Mouse (Mus musculus) stomach, postnatal 0 days (tissue): Measurements from ENCODE around the gene Pcmt1. TPM values are rescaled to one million over a fixed set of nuclear protein-coding genes. Genes with fewer than 3 reads are reported as not detected.

Experiments
- ATAC-seq: fragments of 200-750 bp; cut with Nextera tagmentation; 2 replicates; pipeline ENCODE4 v1.8.0; 2017; ENCODE audit not compliant: low FRiP score, low TSS enrichment
- DNase-seq: peaks from one replicate; pipeline ENCODE4 v3.0.0-alpha.2; 2016; ENCODE audit warnings: low spot score
- H3K27ac ChIP-seq: fragments of 300-500 bp; sonication (generic); replicated peaks from 2 replicates; pipeline ENCODE4 v1.5.1; 2014; ENCODE audit warnings: mild to moderate bottlenecking, control low read depth
- H3K27me3 ChIP-seq: fragments of 300-500 bp; sonication (generic); 2 replicates; pipeline ENCODE4 v1.6.1; 2014; ENCODE audit warnings: low read length; ENCODE audit not compliant: control insufficient read depth, insufficient read depth
- H3K36me3 ChIP-seq: fragments of 300-500 bp; sonication (generic); 2 replicates; pipeline ENCODE4 v1.6.1; 2014; ENCODE audit warnings: low read length, mixed read lengths; ENCODE audit not compliant: control insufficient read depth, insufficient read depth
- H3K4me1 ChIP-seq: fragments of 300-500 bp; sonication (generic); replicated peaks from 2 replicates; pipeline ENCODE4 v1.6.1; 2014; ENCODE audit warnings: antibody characterized with exemption; ENCODE audit not compliant: control insufficient read depth, insufficient read depth
- H3K4me2 ChIP-seq: fragments of 300-500 bp; sonication (generic); replicated peaks from 2 replicates; pipeline ENCODE4 v1.6.1; 2014; ENCODE audit warnings: low read depth, mild to moderate bottlenecking, control low read depth, moderate library complexity
- H3K4me3 ChIP-seq: fragments of 300-500 bp; sonication (generic); 2 replicates; pipeline ENCODE4 v1.5.1; 2014; ENCODE audit warnings: low read depth, low read length, control low read depth
- H3K9ac ChIP-seq: fragments of 300-500 bp; sonication (generic); 2 replicates; pipeline ENCODE4 v1.6.1; 2014; ENCODE audit warnings: mild to moderate bottlenecking, low read length, control low read depth, mixed read lengths
- H3K9me3 ChIP-seq: fragments of 300-500 bp; sonication (generic); 2 replicates; pipeline ENCODE4 v1.6.1; 2016; ENCODE audit warnings: low read length; ENCODE audit not compliant: control insufficient read depth
- CTCF ChIP-seq: IDR thresholded peaks from 2 replicates; pipeline ENCODE4 v1.5.1; 2016; ENCODE audit warnings: antibody characterized with exemption, low read depth, mild to moderate bottlenecking, moderate library complexity
- EP300 ChIP-seq: optimal IDR thresholded peaks from 2 replicates; pipeline ENCODE3; 2016; ENCODE audit warnings: antibody characterized with exemption
- WGBS: fragments of 180-500 bp; shearing (Covaris S2); extraction: QIAGEN DNeasy Blood & Tissue Kit; methylation state at CpG from one replicate; pipeline ENCODE4 v1.1.7; 2014; 5-methylcytosine and 5-hydroxymethylcytosine counted together
- polyA plus RNA-seq: library from polyadenylated mRNA; unstranded; fragments of >200 nt; fragmentation: Nextera tagmentation; extraction: Ambion mirVana; gene quantifications from 2 replicates; pipeline ENCODE4 v1.2.1, GENCODE M21; 2015

Gene Pcmt1
- polyA plus RNA-seq, 1 experiment from 2014 or later, result 65.7 TPM

- H3K4me1 ChIP-seq, result no peaks in the 10 kb centered on the region
- H3K9me3 ChIP-seq, result no peaks in the 10 kb centered on the region
- H3K36me3 ChIP-seq, result peaks cover 6% of the 10 kb centered on the region; the same call in 1 of the 2 replicates
- no peak overlapping the region for H3K4me3 ChIP-seq
- TF ChIP-seq CTCF, result no peak
- no peak for TF ChIP-seq EP300
- H3K27ac ChIP-seq, result no peak overlapping the region
- ATAC-seq, result no peak
- H3K27me3 ChIP-seq, result no peaks in the 10 kb centered on the region
- H3K9ac ChIP-seq, result no peak overlapping the region
- no peak for DNase-seq
- H3K4me2 ChIP-seq, result no peak overlapping the region
- 95% methylated on average over 12 of the region's 12 CpGs for WGBS
These were observed 40.6 kb downstream of the Pcmt1 start for GRCm38 (mm10) chr10:7640366-7640765.

DNA sequence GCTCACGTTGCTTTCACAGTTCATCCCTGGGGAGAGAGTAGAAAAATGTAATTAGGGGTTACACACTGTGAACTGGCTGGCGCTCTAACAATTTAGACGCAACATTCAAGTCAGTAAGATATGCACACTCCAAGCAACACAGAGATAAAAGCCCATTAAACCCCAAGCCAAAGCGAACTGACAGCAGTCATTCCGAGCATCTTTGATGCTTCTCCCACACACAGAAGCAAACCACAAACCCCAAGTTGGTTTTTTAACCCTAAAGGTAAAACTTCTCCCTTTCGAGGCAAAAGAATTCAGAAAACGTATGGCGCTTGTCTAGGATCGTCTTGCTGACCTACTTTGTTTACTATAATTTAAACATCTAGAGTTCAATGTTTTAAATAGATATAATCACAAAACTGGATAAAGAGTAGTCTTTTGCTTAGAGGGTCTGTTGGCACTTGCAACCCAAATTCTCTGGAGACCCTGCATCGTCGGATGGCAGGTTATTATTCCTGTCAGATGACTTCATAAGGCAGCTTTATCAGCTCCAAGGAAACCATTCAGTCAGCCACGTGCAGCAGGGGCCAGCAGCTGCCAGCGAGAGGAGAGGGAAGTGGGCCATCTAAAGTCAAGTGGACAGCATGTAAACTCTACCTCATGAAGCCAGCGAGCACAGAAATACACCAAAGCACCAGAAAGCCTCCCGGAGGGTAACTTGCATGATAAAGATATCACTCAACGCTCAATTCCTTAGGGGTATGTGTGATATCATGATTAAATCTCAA, 49.8 kb downstream of the Pcmt1 start:
- H3K27ac ChIP-seq, result no peak overlapping the region
- H3K9me3 ChIP-seq, result no peaks in the 10 kb centered on the region
- ATAC-seq (no peak), DNase-seq (no peak)
- no peaks in the 10 kb centered on the region for H3K27me3 ChIP-seq
- no peak overlapping the region for H3K9ac ChIP-seq
- 63% methylated on average over 16 of the region's 16 CpGs for WGBS
- H3K4me1 ChIP-seq, result no peaks in the 10 kb centered on the region
- no peak overlapping the region for H3K4me3 ChIP-seq
- TF ChIP-seq CTCF, result no peak
- TF ChIP-seq EP300, result no peak
- H3K36me3 ChIP-seq, result peaks cover 5% of the 10 kb centered on the region; the same call in 1 of the 2 replicates
- H3K4me2 ChIP-seq, result no peak overlapping the region

- ATAC-seq (no peak), DNase-seq (no peak)
- WGBS, result 86% methylated on average over 5 of the region's 5 CpGs
- Histone ChIP-seq H3K9ac (no peak overlapping the region), H3K27ac (no peak overlapping the region), H3K4me2 (no peak overlapping the region), H3K27me3 (no peaks in the 10 kb centered on the region), H3K9me3 (no peaks in the 10 kb centered on the region), H3K36me3 (peaks cover 5% of the 10 kb centered on the region; the same call in 1 of the 2 replicates), H3K4me3 (no peak overlapping the region), H3K4me1 (no peaks in the 10 kb centered on the region)
- no peak for TF ChIP-seq CTCF
- TF ChIP-seq EP300, result no peak
These were observed 50.6 kb downstream of the Pcmt1 start for GRCm38 (mm10) chr10:7630286-7630685.

GRCm38 (mm10) chr10:7629092-7629491, 51.8 kb downstream of the Pcmt1 start:
- 91% methylated on average over 4 of the region's 4 CpGs for WGBS
- Histone ChIP-seq H3K4me1 (no peaks in the 10 kb centered on the region), H3K27ac (no peak overlapping the region), H3K27me3 (no peaks in the 10 kb centered on the region), H3K9me3 (no peaks in the 10 kb centered on the region), H3K9ac (no peak overlapping the region), H3K36me3 (peaks cover 5% of the 10 kb centered on the region; the same call in 1 of the 2 replicates), H3K4me3 (no peak overlapping the region), H3K4me2 (no peak overlapping the region)
- no peak for TF ChIP-seq CTCF
- TF ChIP-seq EP300, result no peak
- DNase-seq, result no peak
- ATAC-seq, result no peak

GRCm38 (mm10) chr10:7623861-7624518, 56.9 kb downstream of the Pcmt1 start:
- 90% methylated on average over 3 of the region's 3 CpGs for WGBS
- Histone ChIP-seq H3K27me3 (no peaks in the 10 kb centered on the region), H3K9ac (no peak overlapping the region), H3K4me2 (no peak overlapping the region), H3K4me3 (no peak overlapping the region), H3K9me3 (no peaks in the 10 kb centered on the region), H3K27ac (no peak overlapping the region), H3K36me3 (peaks cover under 1% of the 10 kb centered on the region; the same call in 1 of the 2 replicates), H3K4me1 (no peaks in the 10 kb centered on the region)
- TF ChIP-seq CTCF (no peak), EP300 (no peak)
- DNase-seq (no peak), ATAC-seq (no peak)

DNA sequence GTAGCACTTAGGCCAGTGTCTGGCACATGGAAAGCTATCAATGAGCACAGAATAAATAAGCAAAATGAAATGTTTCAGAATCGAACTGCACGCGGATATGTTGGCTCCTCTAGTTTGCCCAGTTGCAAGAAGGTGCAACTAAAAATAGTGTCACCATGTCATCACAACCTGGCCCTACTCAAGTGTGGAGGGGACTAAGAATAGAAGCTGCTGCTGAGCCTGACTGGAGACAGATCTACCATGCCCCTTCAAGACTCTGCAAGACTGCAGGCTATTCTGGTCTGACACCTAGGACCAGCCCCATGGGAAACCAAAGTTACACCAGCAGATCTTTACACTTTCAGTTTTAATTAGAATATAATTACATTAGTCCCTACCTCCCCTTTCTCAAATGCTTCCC, 58.6 kb downstream of the Pcmt1 start:
- H3K27me3 ChIP-seq, result no peaks in the 10 kb centered on the region
- WGBS, result 80% methylated on average over 3 of the region's 3 CpGs
- no peak overlapping the region for H3K27ac ChIP-seq
- TF ChIP-seq CTCF (no peak), EP300 (no peak)
- no peaks in the 10 kb centered on the region for H3K4me1 ChIP-seq
- H3K36me3 ChIP-seq, result no peaks in the 10 kb centered on the region
- H3K4me3 ChIP-seq, result no peak overlapping the region
- no peak for ATAC-seq
- H3K9me3 ChIP-seq, result no peaks in the 10 kb centered on the region
- no peak overlapping the region for H3K9ac ChIP-seq
- no peak for DNase-seq
- no peak overlapping the region for H3K4me2 ChIP-seq
